In the genomic region with DNA sequence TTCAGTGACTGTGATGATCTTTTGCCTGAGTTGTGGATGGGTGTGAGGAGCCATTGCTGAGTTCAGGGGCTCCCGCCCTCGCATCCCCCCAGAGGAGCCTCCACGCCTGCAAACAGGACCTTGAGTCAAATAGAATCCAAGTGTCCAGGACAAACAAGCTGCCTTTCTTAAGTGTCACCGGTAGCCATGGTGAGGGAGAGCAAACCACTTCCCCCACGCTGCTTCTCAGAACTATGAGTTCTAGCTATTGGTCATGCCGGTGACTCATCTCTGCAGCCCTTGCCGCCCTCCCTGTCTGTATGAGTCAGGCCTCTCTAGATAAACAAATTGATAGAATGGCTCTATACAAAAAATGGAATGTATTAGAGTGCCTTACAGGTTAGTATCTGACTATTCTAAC, we compare ENCODE assay signal across 9 mouse cellular contexts. TPM values are rescaled to one million over a fixed set of nuclear protein-coding genes. Genes with fewer than 3 reads are reported as not detected.
DNase-seq lines count a peak whose midpoint lies in the region.
"Had no signal": no experiment of that assay in that cellular context is flagged by ENCODE, and none has a peak within 500 bp of the region (broad histone marks: within the 10 kb centered on the region; RNA-seq: fewer than 3 reads in every experiment).

No protein-coding gene starts in this region.

- DNase-seq in 3134 (ENCODE audit: extremely low read depth, insufficient read length, low spot score) (peak; percentile 77), 3T3-L1 (ENCODE audit: low read depth, low spot score) (peak; percentile 94)
- peak; percentile 76 for DNase-seq in adrenal gland, adult 8-10 months
- DNase-seq in lung, postnatal 36 days, result peak; percentile 69
- no peak for DNase-seq in right cerebral cortex, adult 18-20 months
- no peak for DNase-seq in kidney, adult 11 months
- DNase-seq in cerebellum, postnatal 14 days, result no peak
- DNase-seq: cerebellum, postnatal 25 days; kidney, adult 2 months had no signal

RNA-seq across cellular contexts. Expression of gene Rasgrf1, which starts 35.3 kb away (rescaled TPM):
- 10 to 100 TPM; 26.4 to 88.9 (median 41.7) TPM for total RNA-seq in adrenal gland, adult 8-10 months (2022)

Comparison
In these comparisons a context has a peak if more than half of its experiments do, and no peak if none do; other contexts are left out.
1. DNase-seq: peak in 3134 (single experiment), 3T3-L1 (single experiment), adrenal gland, adult 8-10 months (single experiment) and lung, postnatal 36 days (single experiment); none in right cerebral cortex, adult 18-20 months (single experiment), kidney, adult 11 months (single experiment) and cerebellum, postnatal 14 days (0 of 2).